9 mouse cellular contexts compared by ENCODE assay signal in genomic region chr1:134636684-134637083, GRCm38 (mm10). TPM values are rescaled to one million over a fixed set of nuclear protein-coding genes. Genes with fewer than 3 reads are reported as not detected.
DNase-seq lines count a peak whose midpoint lies in the region; ATAC-seq and TF ChIP-seq lines count a peak whose summit lies in the region.
"Had no signal": no experiment of that assay in that cellular context is flagged by ENCODE, and none has a peak within 500 bp of the region (broad histone marks: within the 10 kb centered on the region; RNA-seq: fewer than 3 reads in every experiment).

No protein-coding gene starts in this region.

- 0 out of 2 replicates have a peak, but pooled peaks have one; percentile 22 for ATAC-seq in kidney, postnatal 0 days (replicated peaks; ENCODE audit: low FRiP score, low read depth)
- ATAC-seq in kidney, embryonic 15.5 days (replicated peaks; ENCODE audit: low FRiP score): no peak; the same call in 1 of the 2 replicates
- peak; percentile 44 for ATAC-seq in hindbrain, postnatal 0 days
- ATAC-seq in midbrain, embryonic 13.5 days: peak; percentile 31; the same call in 1 of the 2 replicates
- ATAC-seq in erythroid progenitor cell, adult 5-6 weeks (replicated peaks; ENCODE audit: low FRiP score, poor library complexity, severe bottlenecking): no peak

- H3K4me3 ChIP-seq in kidney, postnatal 0 days (replicated peaks; ENCODE audit: low read depth, low read length): no peak overlapping the region
- no peak overlapping the region for H3K4me3 ChIP-seq in kidney, embryonic 15.5 days (replicated peaks)
- H3K4me3 ChIP-seq in ES-Bruce4 (ENCODE audit: low read depth, low read length): no peak overlapping the region
- H3K4me3 ChIP-seq in hindbrain, postnatal 0 days (ENCODE audit: low read length): no peak overlapping the region
- H3K4me3 ChIP-seq in midbrain, embryonic 13.5 days (replicated peaks): no peak overlapping the region

- TF ChIP-seq CTCF in kidney, postnatal 0 days (IDR thresholded peaks at IDR 0.05; ENCODE audit: low read depth): peak; percentile 79
- TF ChIP-seq CTCF in ES-Bruce4 (IDR thresholded peaks at IDR 0.05; ENCODE audit: low read depth, low read length): peak; percentile 9
- peak; percentile 60; the same call in 1 of the 2 replicates for TF ChIP-seq CTCF in brain, embryonic 14.5 days (IDR thresholded peaks at IDR 0.05; ENCODE audit: borderline replicate concordance, extremely low read depth, insufficient read depth, insufficient read length)
- TF ChIP-seq CTCF in hindbrain, postnatal 0 days (IDR thresholded peaks at IDR 0.05; ENCODE audit: low read depth): peak; percentile 77

- H3K27ac ChIP-seq in kidney, postnatal 0 days: no peak overlapping the region
- no peak overlapping the region for H3K27ac ChIP-seq in kidney, embryonic 15.5 days
- no peak overlapping the region for H3K27ac ChIP-seq in ES-Bruce4 (ENCODE audit: insufficient read depth, low read length)
- 0 out of 2 replicates have a peak overlapping the region, but pooled peaks have one; percentile 28 for H3K27ac ChIP-seq in hindbrain, postnatal 0 days
- no peak overlapping the region for H3K27ac ChIP-seq in midbrain, embryonic 13.5 days

- peaks cover 10% of the 10 kb centered on the region; the same call in 1 of the 2 replicates for H3K36me3 ChIP-seq in kidney, postnatal 0 days (ENCODE audit: insufficient read depth, low read length)
- H3K36me3 ChIP-seq in kidney, embryonic 15.5 days: peaks cover 33% of the 10 kb centered on the region
- H3K36me3 ChIP-seq in ES-Bruce4 (ENCODE audit: control insufficient read depth, insufficient read depth, low read length, poor library complexity, severe bottlenecking): peaks cover 12% of the 10 kb centered on the region
- H3K36me3 ChIP-seq in hindbrain, postnatal 0 days (ENCODE audit: insufficient read depth, low read length): peaks cover 9% of the 10 kb centered on the region
- peaks cover 30% of the 10 kb centered on the region for H3K36me3 ChIP-seq in midbrain, embryonic 13.5 days

- no peak overlapping the region for H3K4me2 ChIP-seq in kidney, postnatal 0 days (ENCODE audit: low read length)
- no peak overlapping the region for H3K4me2 ChIP-seq in kidney, embryonic 15.5 days
- no peak overlapping the region for H3K4me2 ChIP-seq in hindbrain, postnatal 0 days (ENCODE audit: low read depth, low read length)
- H3K4me2 ChIP-seq in midbrain, embryonic 13.5 days (replicated peaks): no peak overlapping the region

- no peaks in the 10 kb centered on the region for H3K27me3 ChIP-seq in kidney, postnatal 0 days (ENCODE audit: insufficient read depth, low read length)
- no peaks in the 10 kb centered on the region for H3K27me3 ChIP-seq in kidney, embryonic 15.5 days
- no peaks in the 10 kb centered on the region for H3K27me3 ChIP-seq in ES-Bruce4 (ENCODE audit: control insufficient read depth, insufficient read depth, low read length, poor library complexity, severe bottlenecking)
- H3K27me3 ChIP-seq in hindbrain, postnatal 0 days (ENCODE audit: insufficient read depth, low read length): no peaks in the 10 kb centered on the region
- H3K27me3 ChIP-seq in midbrain, embryonic 13.5 days: no peaks in the 10 kb centered on the region

- DNase-seq in kidney, postnatal 0 days (ENCODE audit: low spot score): peak; percentile 75
- peak; percentile 65 for DNase-seq in brain, embryonic 14.5 days (ENCODE audit: low read depth)
- DNase-seq in hindbrain, postnatal 0 days (ENCODE audit: low spot score): peak; percentile 67
- DNase-seq in urinary bladder, postnatal 10 days (ENCODE audit: low spot score): no peak

- no peaks in the 10 kb centered on the region for H3K9me3 ChIP-seq in kidney, postnatal 0 days (replicated peaks; ENCODE audit: low read length)
- no peaks in the 10 kb centered on the region for H3K9me3 ChIP-seq in kidney, embryonic 15.5 days (replicated peaks)
- no peaks in the 10 kb centered on the region for H3K9me3 ChIP-seq in ES-Bruce4 (replicated peaks; ENCODE audit: control insufficient read depth, insufficient read depth, low read length, poor library complexity, severe bottlenecking)
- no peaks in the 10 kb centered on the region for H3K9me3 ChIP-seq in hindbrain, postnatal 0 days (ENCODE audit: low read length)
- H3K9me3 ChIP-seq in midbrain, embryonic 13.5 days: no peaks in the 10 kb centered on the region

- 12% methylated on average over 3 of the region's 3 CpGs for WGBS in kidney, postnatal 0 days
- WGBS in kidney, embryonic 15.5 days: 10% methylated on average over 3 of the region's 3 CpGs
- WGBS in hindbrain, postnatal 0 days: 7% methylated on average over 3 of the region's 3 CpGs
- 7% methylated on average over 3 of the region's 3 CpGs for WGBS in midbrain, embryonic 13.5 days

- 0 out of 2 replicates have a peak, but pooled peaks cover 3% of the 10 kb centered on the region for H3K4me1 ChIP-seq in kidney, postnatal 0 days (replicated peaks; ENCODE audit: insufficient read depth, low read length)
- peaks cover 13% of the 10 kb centered on the region; the same call in 1 of the 2 replicates for H3K4me1 ChIP-seq in kidney, embryonic 15.5 days
- no peaks in the 10 kb centered on the region for H3K4me1 ChIP-seq in ES-Bruce4 (ENCODE audit: control insufficient read depth, insufficient read depth, low read length)
- H3K4me1 ChIP-seq in hindbrain, postnatal 0 days (ENCODE audit: insufficient read depth, low read length): no peaks in the 10 kb centered on the region
- peaks cover 10% of the 10 kb centered on the region; the same call in 1 of the 2 replicates for H3K4me1 ChIP-seq in midbrain, embryonic 13.5 days (replicated peaks)

- no peak for TF ChIP-seq EP300 in ES-Bruce4 (IDR thresholded peaks at IDR 0.05; ENCODE audit: insufficient read depth, low read depth, low read length)

- no peak for TF ChIP-seq POLR2A in ES-Bruce4 (IDR thresholded peaks at IDR 0.05; ENCODE audit: insufficient read depth, low read length)
- TF ChIP-seq POLR2A in brain, embryonic 14.5 days (IDR thresholded peaks at IDR 0.05; ENCODE audit: borderline replicate concordance, extremely low read depth, insufficient read depth, insufficient read length, poor library complexity, severe bottlenecking): no peak

- H3K9ac ChIP-seq in kidney, postnatal 0 days (ENCODE audit: low read depth, low read length): no peak overlapping the region
- H3K9ac ChIP-seq in kidney, embryonic 15.5 days: no peak overlapping the region
- H3K9ac ChIP-seq in ES-Bruce4 (ENCODE audit: low read depth, poor library complexity, severe bottlenecking): no peak overlapping the region
- no peak overlapping the region for H3K9ac ChIP-seq in hindbrain, postnatal 0 days (replicated peaks; ENCODE audit: low read length)
- H3K9ac ChIP-seq in midbrain, embryonic 13.5 days (replicated peaks): no peak overlapping the region

RNA-seq across cellular contexts. Expression of gene Syt2, which starts 9.8 kb away (rescaled TPM):
- polyA plus RNA-seq in kidney, postnatal 0 days (2015; fragmentation: Nextera tagmentation; extraction: Ambion mirVana): 0.45 and 0.58 TPM in 2 replicates
- polyA plus RNA-seq in kidney, embryonic 15.5 days (2015; fragmentation: Nextera tagmentation; extraction: Ambion mirVana): 0.78 and 1.5 TPM in 2 replicates
- 0.12 TPM in 1 of 2 replicates, not detected in the other for polyA plus RNA-seq in ES-Bruce4 (2011; ENCODE audit: insufficient read depth, insufficient read length, low read depth, missing spikeins)
- 2.0 and 5.7 TPM in 2 replicates for polyA plus RNA-seq in brain, embryonic 14.5 days (2012; rRNA removed)
- 74.7 and 179 TPM in 2 replicates for total RNA-seq in hindbrain, postnatal 0 days (2014; rRNA removed)
- polyA plus RNA-seq in hindbrain, postnatal 0 days (2015; fragmentation: Nextera tagmentation; extraction: Ambion mirVana): 22.5 and 23.3 TPM in 2 replicates
- 2.3 and 2.4 TPM in 2 replicates for polyA plus RNA-seq in midbrain, embryonic 13.5 days (2015; fragmentation: Nextera tagmentation; extraction: Ambion mirVana)
- total RNA-seq in erythroid progenitor cell, adult 5-6 weeks (2015; ENCODE audit: low replicate concordance): not detected in 2 replicates
- total RNA-seq in erythroid progenitor cell, adult 5-6 weeks (2017; ENCODE audit: low replicate concordance): not detected in 2 replicates
- total RNA-seq: neutrophil, adult 5-6 weeks had no signal

Comparison
In these comparisons a context has a peak if more than half of its experiments do, and no peak if none do; other contexts are left out.
1. ATAC-seq: peak in kidney, postnatal 0 days (single experiment), hindbrain, postnatal 0 days (single experiment) and midbrain, embryonic 13.5 days (single experiment); none in kidney, embryonic 15.5 days (single experiment) and erythroid progenitor cell, adult 5-6 weeks (single experiment).
2. CTCF ChIP-seq: peak in every context shown above with its lines; median percentile 79 in kidney, postnatal 0 days; 77 in hindbrain, postnatal 0 days; 60 in brain, embryonic 14.5 days; 9 in ES-Bruce4.